Mouse (Mus musculus): ENCODE data around the gene Kmt5a. TPM values are rescaled to one million over a fixed set of nuclear protein-coding genes. Genes with fewer than 3 reads are reported as not detected.
"Not testable (repeated sequence)": the region's sequence is repeated elsewhere in the genome, so short reads cannot be mapped to it uniquely, and the experiment has no call there.

Kmt5a gene
- polyA plus RNA-seq, 1 experiment: 70.8 TPM

- DNase-seq (ENCODE audit: low read depth): no peak
- TF ChIP-seq CTCF (IDR thresholded peaks at IDR 0.05; ENCODE audit: borderline replicate concordance, extremely low read depth, insufficient read depth, insufficient read length) (no peak), POLR2A (IDR thresholded peaks at IDR 0.05; ENCODE audit: borderline replicate concordance, extremely low read depth, insufficient read depth, insufficient read length, poor library complexity, severe bottlenecking) (no peak)
These were observed 45.9 kb downstream of the Kmt5a start for GRCm38 (mm10) chr5:124485654-124486053.

- TF ChIP-seq CTCF (IDR thresholded peaks at IDR 0.05; ENCODE audit: borderline replicate concordance, extremely low read depth, insufficient read depth, insufficient read length) (no peak), POLR2A (IDR thresholded peaks at IDR 0.05; ENCODE audit: borderline replicate concordance, extremely low read depth, insufficient read depth, insufficient read length, poor library complexity, severe bottlenecking) (no peak)
- DNase-seq (ENCODE audit: low read depth): no peak
These were observed 49.2 kb downstream of the Kmt5a start for GRCm38 (mm10) chr5:124488885-124489284.

- DNase-seq (ENCODE audit: low read depth): no peak
These were observed 52.0 kb downstream of the Kmt5a start for GRCm38 (mm10) chr5:124491732-124492131.

GRCm38 (mm10) chr5:124492618-124493017, 52.9 kb downstream of the Kmt5a start:
- no peak for DNase-seq (ENCODE audit: low read depth)
- TF ChIP-seq CTCF (IDR thresholded peaks at IDR 0.05; ENCODE audit: borderline replicate concordance, extremely low read depth, insufficient read depth, insufficient read length): no peak
- no peak for TF ChIP-seq POLR2A (IDR thresholded peaks at IDR 0.05; ENCODE audit: borderline replicate concordance, extremely low read depth, insufficient read depth, insufficient read length, poor library complexity, severe bottlenecking)

More at GRCm38 (mm10) chr5:124491732-124492131, 52.0 kb downstream of the Kmt5a start:
- TF ChIP-seq POLR2A (IDR thresholded peaks at IDR 0.05; ENCODE audit: borderline replicate concordance, extremely low read depth, insufficient read depth, insufficient read length, poor library complexity, severe bottlenecking): no peak

- no peak for DNase-seq (ENCODE audit: low read depth)
- TF ChIP-seq CTCF (IDR thresholded peaks at IDR 0.05; ENCODE audit: borderline replicate concordance, extremely low read depth, insufficient read depth, insufficient read length): no peak
- no peak for TF ChIP-seq POLR2A (IDR thresholded peaks at IDR 0.05; ENCODE audit: borderline replicate concordance, extremely low read depth, insufficient read depth, insufficient read length, poor library complexity, severe bottlenecking)
These were observed 53.7 kb downstream of the Kmt5a start for GRCm38 (mm10) chr5:124493455-124493854.

GRCm38 (mm10) chr5:124495547-124495946, 55.8 kb downstream of the Kmt5a start:
- no peak for TF ChIP-seq CTCF (IDR thresholded peaks at IDR 0.05; ENCODE audit: borderline replicate concordance, extremely low read depth, insufficient read depth, insufficient read length)
- no peak for TF ChIP-seq POLR2A (IDR thresholded peaks at IDR 0.05; ENCODE audit: borderline replicate concordance, extremely low read depth, insufficient read depth, insufficient read length, poor library complexity, severe bottlenecking)
- peak; percentile 64 for DNase-seq (ENCODE audit: low read depth)

GRCm38 (mm10) chr5:124496614-124497514, 57.1 kb downstream of the Kmt5a start:
- TF ChIP-seq CTCF (IDR thresholded peaks at IDR 0.05; ENCODE audit: borderline replicate concordance, extremely low read depth, insufficient read depth, insufficient read length): no peak
- TF ChIP-seq POLR2A (IDR thresholded peaks at IDR 0.05; ENCODE audit: borderline replicate concordance, extremely low read depth, insufficient read depth, insufficient read length, poor library complexity, severe bottlenecking): no peak

GRCm38 (mm10) chr5:124498221-124498876, 58.6 kb downstream of the Kmt5a start:
- no peak for DNase-seq (ENCODE audit: low read depth)
- TF ChIP-seq CTCF (IDR thresholded peaks at IDR 0.05; ENCODE audit: borderline replicate concordance, extremely low read depth, insufficient read depth, insufficient read length): no peak

More at GRCm38 (mm10) chr5:124496614-124497514, 57.1 kb downstream of the Kmt5a start:
- DNase-seq (ENCODE audit: low read depth): no peak

- no peak for DNase-seq (ENCODE audit: low read depth)
- TF ChIP-seq POLR2A (IDR thresholded peaks at IDR 0.05; ENCODE audit: borderline replicate concordance, extremely low read depth, insufficient read depth, insufficient read length, poor library complexity, severe bottlenecking): no peak
- TF ChIP-seq CTCF (IDR thresholded peaks at IDR 0.05; ENCODE audit: borderline replicate concordance, extremely low read depth, insufficient read depth, insufficient read length): no peak
These were observed 59.3 kb downstream of the Kmt5a start for GRCm38 (mm10) chr5:124499001-124499400.

- not testable (repeated sequence) for DNase-seq (ENCODE audit: low read depth)
These were observed 60.3 kb downstream of the Kmt5a start for GRCm38 (mm10) chr5:124500037-124500436.

- DNase-seq (ENCODE audit: low read depth): no peak
- TF ChIP-seq CTCF (IDR thresholded peaks at IDR 0.05; ENCODE audit: borderline replicate concordance, extremely low read depth, insufficient read depth, insufficient read length): no peak
- TF ChIP-seq POLR2A (IDR thresholded peaks at IDR 0.05; ENCODE audit: borderline replicate concordance, extremely low read depth, insufficient read depth, insufficient read length, poor library complexity, severe bottlenecking): no peak
These were observed 60.8 kb downstream of the Kmt5a start for GRCm38 (mm10) chr5:124500573-124500972.

- TF ChIP-seq CTCF (IDR thresholded peaks at IDR 0.05; ENCODE audit: borderline replicate concordance, extremely low read depth, insufficient read depth, insufficient read length) (no peak), POLR2A (IDR thresholded peaks at IDR 0.05; ENCODE audit: borderline replicate concordance, extremely low read depth, insufficient read depth, insufficient read length, poor library complexity, severe bottlenecking) (no peak)
- DNase-seq (ENCODE audit: low read depth): no peak
These were observed 61.8 kb downstream of the Kmt5a start for GRCm38 (mm10) chr5:124501541-124501940.

Data from brain, embryonic 14.5 days (tissue).